Mouse (Mus musculus): Measurements from ENCODE around the gene Marc1. TPM values are rescaled to one million over a fixed set of nuclear protein-coding genes. Genes with fewer than 3 reads are reported as not detected.
A peak's percentile ranks its signal among the peaks of the same experiment; 100 is the strongest.

Gene Marc1
- polyA plus RNA-seq, 1 experiment from 2014 or later: 0.36 TPM

- Histone ChIP-seq H3K4me2 (no peak overlapping the region), H3K4me3 (replicated peaks) (no peak overlapping the region), H3K9ac (replicated peaks) (no peak overlapping the region), H3K9me3 (replicated peaks) (no peaks in the 10 kb centered on the region), H3K4me1 (0 out of 2 replicates have a peak, but pooled peaks cover under 1% of the 10 kb centered on the region), H3K36me3 (no peaks in the 10 kb centered on the region), H3K27ac (replicated peaks) (no peak overlapping the region), H3K27me3 (replicated peaks) (0 out of 2 replicates have a peak, but pooled peaks cover 4% of the 10 kb centered on the region)
- ATAC-seq (ENCODE audit: low FRiP score): no peak
- 67% methylated on average over 14 of the region's 14 CpGs for WGBS
Measured at GRCm38 (mm10) chr1:184782161-184782513, 29.0 kb downstream of the Marc1 start.

- no peak overlapping the region for H3K4me3 ChIP-seq (replicated peaks)
- no peaks in the 10 kb centered on the region for H3K9me3 ChIP-seq (replicated peaks)
- no peak for ATAC-seq (ENCODE audit: low FRiP score)
- H3K9ac ChIP-seq (replicated peaks): no peak overlapping the region
- WGBS: 80% methylated on average over 10 of the region's 10 CpGs
- no peaks in the 10 kb centered on the region for H3K36me3 ChIP-seq
- no peak overlapping the region for H3K4me2 ChIP-seq
- 0 out of 2 replicates have a peak, but pooled peaks cover 6% of the 10 kb centered on the region for H3K27me3 ChIP-seq (replicated peaks)
- 0 out of 2 replicates have a peak, but pooled peaks cover 3% of the 10 kb centered on the region for H3K4me1 ChIP-seq
- H3K27ac ChIP-seq (replicated peaks): no peak overlapping the region
Measured at GRCm38 (mm10) chr1:184781286-184782160, 29.6 kb downstream of the Marc1 start.

DNA sequence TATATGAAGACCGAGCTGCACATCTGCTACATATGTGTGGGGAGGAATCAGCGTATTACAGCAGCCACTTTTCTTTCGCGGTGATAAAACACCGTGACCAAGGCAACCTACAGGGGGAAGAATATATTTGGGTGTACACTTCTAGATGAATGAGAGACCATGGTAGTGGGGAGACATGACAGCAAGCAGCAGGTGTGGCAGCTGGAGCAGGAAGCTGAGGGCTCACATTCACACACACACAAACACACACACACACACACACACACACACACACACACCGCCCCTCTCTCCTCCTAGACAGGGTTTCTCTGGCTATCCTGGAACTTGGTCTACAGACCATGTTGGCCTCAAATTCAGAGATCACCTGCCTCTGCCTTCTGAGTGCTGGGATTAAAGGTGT lies 33.0 kb downstream of the Marc1 start:
- Histone ChIP-seq H3K4me3 (replicated peaks) (no peak overlapping the region), H3K9ac (replicated peaks) (no peak overlapping the region), H3K4me1 (0 out of 2 replicates have a peak, but pooled peaks cover 3% of the 10 kb centered on the region), H3K27me3 (replicated peaks) (0 out of 2 replicates have a peak, but pooled peaks cover 6% of the 10 kb centered on the region), H3K36me3 (no peaks in the 10 kb centered on the region), H3K4me2 (no peak overlapping the region), H3K27ac (replicated peaks) (no peak overlapping the region), H3K9me3 (replicated peaks) (no peaks in the 10 kb centered on the region)
- WGBS: 92% methylated on average over 6 of the region's 6 CpGs
- no peak for ATAC-seq (ENCODE audit: low FRiP score)

GRCm38 (mm10) chr1:184777061-184777795 lies 33.9 kb downstream of the Marc1 start:
- Histone ChIP-seq H3K4me3 (replicated peaks) (no peak overlapping the region), H3K4me2 (no peak overlapping the region), H3K27me3 (replicated peaks) (0 out of 2 replicates have a peak, but pooled peaks cover 6% of the 10 kb centered on the region), H3K36me3 (no peaks in the 10 kb centered on the region), H3K9me3 (replicated peaks) (no peaks in the 10 kb centered on the region), H3K9ac (replicated peaks) (no peak overlapping the region), H3K4me1 (0 out of 2 replicates have a peak, but pooled peaks cover 3% of the 10 kb centered on the region), H3K27ac (replicated peaks) (no peak overlapping the region)
- ATAC-seq (ENCODE audit: low FRiP score): no peak
- WGBS: 35% methylated on average over 22 of the region's 22 CpGs

DNA sequence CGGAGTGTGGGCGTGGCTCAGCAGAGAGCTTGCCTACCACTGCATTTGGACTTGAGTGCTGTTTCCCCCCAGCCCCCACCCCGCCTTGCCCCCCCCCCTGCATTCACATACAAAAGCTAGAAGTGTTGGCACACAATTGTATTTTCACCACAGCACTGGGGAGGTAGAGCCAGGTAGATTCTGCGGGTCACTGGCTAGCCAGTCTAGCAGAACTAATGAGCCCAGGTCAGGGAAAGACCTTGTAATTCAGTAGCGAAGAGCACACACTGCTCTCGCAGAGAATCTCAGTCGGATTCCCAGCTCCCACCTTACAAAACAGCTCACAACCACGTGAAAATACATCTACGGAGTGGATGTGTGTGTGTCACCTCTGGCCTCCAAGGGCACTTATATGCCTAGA lies 35.8 kb downstream of the Marc1 start:
- WGBS: 60% methylated on average over 9 of the region's 9 CpGs

GRCm38 (mm10) chr1:184771891-184772249 lies 39.2 kb downstream of the Marc1 start:
- H3K9ac ChIP-seq (replicated peaks): no peak overlapping the region
- H3K4me2 ChIP-seq: peak overlapping the region; percentile 11
- no peak overlapping the region for H3K4me3 ChIP-seq (replicated peaks)
- no peak for ATAC-seq (ENCODE audit: low FRiP score)
- H3K4me1 ChIP-seq: no peaks in the 10 kb centered on the region
- H3K27ac ChIP-seq (replicated peaks): no peak overlapping the region
- no peaks in the 10 kb centered on the region for H3K9me3 ChIP-seq (replicated peaks)
- H3K27me3 ChIP-seq (replicated peaks): no peaks in the 10 kb centered on the region
- no peaks in the 10 kb centered on the region for H3K36me3 ChIP-seq
- WGBS: 24% methylated on average over 9 of the region's 9 CpGs

More for the DNA sequence above, 35.8 kb downstream of the Marc1 start:
- ATAC-seq (ENCODE audit: low FRiP score): no peak
- no peak overlapping the region for H3K27ac ChIP-seq (replicated peaks)
- no peak overlapping the region for H3K9ac ChIP-seq (replicated peaks)
- no peak overlapping the region for H3K4me2 ChIP-seq
- H3K27me3 ChIP-seq (replicated peaks): 0 out of 2 replicates have a peak, but pooled peaks cover 6% of the 10 kb centered on the region
- no peaks in the 10 kb centered on the region for H3K36me3 ChIP-seq
- H3K4me1 ChIP-seq: 0 out of 2 replicates have a peak, but pooled peaks cover 3% of the 10 kb centered on the region
- no peaks in the 10 kb centered on the region for H3K9me3 ChIP-seq (replicated peaks)
- no peak overlapping the region for H3K4me3 ChIP-seq (replicated peaks)

DNA sequence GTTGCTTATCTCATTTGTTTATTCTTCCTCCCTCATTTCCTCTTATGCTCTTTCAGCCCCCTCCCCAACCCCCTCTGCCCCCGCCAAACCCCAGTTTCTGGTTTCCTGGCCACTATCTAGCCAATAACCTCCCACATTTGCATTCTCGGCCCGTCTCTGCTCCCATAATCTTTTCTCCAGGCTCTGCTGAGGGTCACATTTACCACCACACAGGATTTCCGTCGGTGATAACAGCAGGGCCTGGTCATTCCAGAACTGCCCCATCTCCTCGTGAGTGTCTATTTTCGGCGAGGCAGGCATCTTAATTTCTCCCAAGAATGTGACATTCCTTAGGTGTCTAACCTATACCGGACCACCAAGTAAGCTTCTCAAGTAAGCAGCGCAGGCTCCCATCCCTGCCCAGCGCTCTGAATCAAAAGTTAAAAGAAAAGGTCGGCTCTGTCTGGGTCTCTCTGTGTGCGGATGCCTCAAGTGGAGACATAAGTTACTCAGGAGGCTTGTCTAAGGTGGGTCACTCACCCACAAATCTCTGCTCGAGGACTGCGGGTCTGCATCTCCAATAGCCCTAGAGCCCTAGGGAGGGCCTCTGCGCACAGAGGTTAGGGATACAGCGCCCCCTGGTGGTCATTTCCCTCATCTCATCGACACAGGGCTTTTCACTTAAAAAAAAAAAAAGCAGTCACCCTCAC lies 39.8 kb downstream of the Marc1 start:
- Histone ChIP-seq H3K27me3 (replicated peaks) (no peaks in the 10 kb centered on the region), H3K9ac (replicated peaks) (no peak overlapping the region), H3K27ac (replicated peaks) (no peak overlapping the region), H3K9me3 (replicated peaks) (no peaks in the 10 kb centered on the region), H3K36me3 (no peaks in the 10 kb centered on the region), H3K4me3 (replicated peaks) (no peak overlapping the region), H3K4me2 (peak overlapping the region; percentile 24; the same call in 1 of the 2 replicates), H3K4me1 (no peaks in the 10 kb centered on the region)
- WGBS: 28% methylated on average over 18 of the region's 18 CpGs
- ATAC-seq (ENCODE audit: low FRiP score): no peak

- Histone ChIP-seq H3K36me3 (no peaks in the 10 kb centered on the region), H3K4me1 (no peaks in the 10 kb centered on the region), H3K27me3 (replicated peaks) (no peaks in the 10 kb centered on the region), H3K4me2 (no peak overlapping the region), H3K9me3 (replicated peaks) (no peaks in the 10 kb centered on the region), H3K4me3 (replicated peaks) (no peak overlapping the region), H3K27ac (replicated peaks) (no peak overlapping the region), H3K9ac (replicated peaks) (no peak overlapping the region)
- WGBS: 36% methylated on average over 3 of the region's 3 CpGs
- ATAC-seq (ENCODE audit: low FRiP score): no peak
Measured at GRCm38 (mm10) chr1:184763866-184764265, 47.2 kb downstream of the Marc1 start.

- Histone ChIP-seq H3K4me1 (no peaks in the 10 kb centered on the region), H3K27ac (replicated peaks) (no peak overlapping the region), H3K9me3 (replicated peaks) (no peaks in the 10 kb centered on the region), H3K4me3 (replicated peaks) (no peak overlapping the region), H3K36me3 (no peaks in the 10 kb centered on the region), H3K4me2 (no peak overlapping the region), H3K9ac (replicated peaks) (no peak overlapping the region), H3K27me3 (replicated peaks) (no peaks in the 10 kb centered on the region)
- WGBS: 46% methylated on average over 5 of the region's 5 CpGs
- ATAC-seq (ENCODE audit: low FRiP score): no peak
Measured at GRCm38 (mm10) chr1:184762941-184763340, 48.2 kb downstream of the Marc1 start.

DNA sequence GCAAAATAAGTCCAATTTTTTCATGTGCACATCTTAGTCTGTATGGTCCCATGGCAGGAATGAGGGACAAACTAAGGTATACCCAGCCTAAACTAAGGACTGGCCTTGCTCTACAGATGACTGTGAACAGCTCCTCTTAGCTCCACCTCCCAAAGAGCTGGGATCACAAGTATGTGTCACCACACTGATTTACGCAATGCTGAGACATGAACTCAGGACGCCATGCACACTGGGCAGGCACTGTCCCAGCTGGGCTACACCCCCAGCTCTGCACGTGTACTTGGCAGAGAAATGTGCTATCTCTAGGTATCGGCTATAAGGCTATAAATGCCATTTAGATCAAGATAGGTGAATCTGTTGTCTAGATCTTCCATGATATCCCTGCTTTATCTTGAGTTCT lies 49.1 kb downstream of the Marc1 start:
- 69% methylated on average over 4 of the region's 4 CpGs for WGBS
- H3K27ac ChIP-seq (replicated peaks): no peak overlapping the region
- H3K9me3 ChIP-seq (replicated peaks): no peaks in the 10 kb centered on the region
- no peak overlapping the region for H3K4me3 ChIP-seq (replicated peaks)
- no peak for ATAC-seq (ENCODE audit: low FRiP score)
- no peaks in the 10 kb centered on the region for H3K27me3 ChIP-seq (replicated peaks)
- no peaks in the 10 kb centered on the region for H3K4me1 ChIP-seq
- no peak overlapping the region for H3K4me2 ChIP-seq
- no peak overlapping the region for H3K9ac ChIP-seq (replicated peaks)
- no peaks in the 10 kb centered on the region for H3K36me3 ChIP-seq

DNA sequence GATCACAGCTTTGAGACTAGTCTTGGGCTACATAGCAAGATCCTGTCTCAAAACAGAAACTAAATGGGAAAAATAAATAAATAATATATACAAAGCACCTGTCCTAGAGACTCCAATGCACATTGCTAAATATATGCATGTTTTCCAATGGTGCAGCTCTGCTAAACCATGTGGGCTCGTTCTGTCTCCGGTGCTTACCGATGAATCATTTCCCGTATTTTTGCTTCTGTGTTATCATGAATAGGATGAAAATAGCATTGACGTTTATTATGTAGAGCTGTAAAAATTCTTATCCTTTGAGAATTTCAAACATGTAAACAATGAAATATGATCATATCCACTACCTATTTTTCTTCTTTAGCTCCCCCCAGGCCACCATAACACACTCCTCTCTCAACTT lies 58.4 kb downstream of the Marc1 start:
- H3K4me3 ChIP-seq (replicated peaks): no peak overlapping the region
- H3K4me2 ChIP-seq: no peak overlapping the region
- H3K27ac ChIP-seq (replicated peaks): no peak overlapping the region
- ATAC-seq (ENCODE audit: low FRiP score): no peak
- 87% methylated on average over 5 of the region's 5 CpGs for WGBS
- H3K9me3 ChIP-seq (replicated peaks): no peaks in the 10 kb centered on the region
- no peak overlapping the region for H3K9ac ChIP-seq (replicated peaks)
- peaks cover 15% of the 10 kb centered on the region for H3K4me1 ChIP-seq
- no peaks in the 10 kb centered on the region for H3K36me3 ChIP-seq
- H3K27me3 ChIP-seq (replicated peaks): no peaks in the 10 kb centered on the region

All from neural tube, embryonic 15.5 days (tissue).